Mouse (Mus musculus) left cerebral cortex, postnatal 25 days (tissue): ENCODE measurements around the gene Ctrb1. TPM values are rescaled to one million over a fixed set of nuclear protein-coding genes. Genes with fewer than 3 reads are reported as not detected.

Experiments used
- DNase-seq, 2 experiments: peaks; one replicate each; pipeline ENCODE4 v3.0.0; 2022; ENCODE audit warnings: low spot score in 2 of 2, mixed read lengths in 1 of 2
- intact Hi-C: fragments of 180-260 bp; cut with DNase I; formaldehyde crosslinking; loops from one replicate; pipeline ENCODE4 v1.15.1; 2025
- microRNA-seq, 2 experiments: library from miRNA; unstranded; fragments of <30 nt; microRNA quantifications; one replicate each; pipeline ENCODE4 v1.2.0; 2022
- total RNA-seq, 2 experiments: library from RNA; stranded (reverse); gene quantifications; 2 replicates each; pipeline ENCODE4 v1.2.3; 2021

Ctrb1 gene
- total RNA-seq, 2 experiments from 2014 or later, result not detected

DNA sequence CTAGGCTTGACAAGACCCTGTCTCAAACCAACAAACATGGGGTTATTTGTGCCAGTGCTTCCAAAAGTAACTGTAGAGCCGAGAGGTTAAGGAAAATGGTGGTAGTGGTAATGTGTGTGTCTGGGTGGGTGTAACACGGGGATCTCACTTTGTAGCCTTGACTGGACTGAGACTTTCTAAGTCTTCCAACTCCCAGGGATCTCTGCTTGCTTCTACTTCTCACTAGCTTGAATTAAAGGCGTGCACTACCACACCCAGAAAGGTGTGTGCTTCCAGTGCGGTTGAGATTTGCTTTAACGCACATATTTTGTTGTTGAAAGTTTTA is 47.9 kb downstream of the Ctrb1 start:
- intact Hi-C loops, result loop anchor here (5.0 kb wide), 1 partner anchor 106 kb away; the partner anchor contains the start of gene Znrf1
- no peak for DNase-seq

DNA sequence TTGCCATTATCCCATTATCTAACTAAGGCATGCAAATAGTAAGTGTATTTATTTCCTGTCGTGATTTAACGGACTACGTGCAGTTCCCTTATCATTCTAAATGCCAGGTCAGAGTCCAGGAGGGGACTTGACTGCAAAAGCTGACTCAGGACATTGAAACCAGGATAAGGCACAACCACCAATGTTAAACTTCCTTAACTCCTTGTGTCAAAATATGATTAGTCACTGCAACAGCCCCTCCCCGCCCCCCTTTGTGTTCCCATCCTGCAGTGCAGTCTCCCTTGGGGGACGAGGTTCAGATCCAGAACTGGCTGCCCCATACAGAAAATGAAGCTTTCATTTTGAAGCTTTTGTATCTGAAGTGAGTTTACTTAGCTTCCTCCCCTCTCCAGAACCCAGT is 48.3 kb downstream of the Ctrb1 start:
- DNase-seq, result no peak
- intact Hi-C loops, result loop anchor here (5.0 kb wide), 1 partner anchor 105 kb away; the partner anchor contains the start of gene Znrf1

DNA sequence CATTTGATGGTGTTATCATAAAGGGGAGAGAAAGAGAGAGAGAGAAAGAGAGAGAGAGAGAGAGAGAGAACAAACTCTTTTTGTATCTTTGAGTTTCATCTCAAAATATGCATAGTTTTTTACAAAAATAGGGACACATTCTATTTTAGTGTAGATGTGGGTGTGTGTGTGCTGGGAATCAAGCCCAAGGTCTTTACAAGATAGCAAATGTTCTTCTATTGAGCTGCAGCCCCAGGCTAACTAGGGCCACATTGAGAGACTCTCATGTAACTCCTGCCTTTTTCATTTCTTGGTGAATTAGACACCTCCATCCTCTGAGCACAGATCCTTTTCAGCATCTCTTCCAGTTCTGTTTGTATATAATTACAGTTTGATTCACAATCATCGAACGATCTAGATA is 49.7 kb downstream of the Ctrb1 start:
- intact Hi-C loops, result loop anchor here (5.0 kb wide), 1 partner anchor 104 kb away; the partner anchor contains the start of gene Znrf1
- peak in 1 of 2 experiments; percentile 66 for DNase-seq

DNA sequence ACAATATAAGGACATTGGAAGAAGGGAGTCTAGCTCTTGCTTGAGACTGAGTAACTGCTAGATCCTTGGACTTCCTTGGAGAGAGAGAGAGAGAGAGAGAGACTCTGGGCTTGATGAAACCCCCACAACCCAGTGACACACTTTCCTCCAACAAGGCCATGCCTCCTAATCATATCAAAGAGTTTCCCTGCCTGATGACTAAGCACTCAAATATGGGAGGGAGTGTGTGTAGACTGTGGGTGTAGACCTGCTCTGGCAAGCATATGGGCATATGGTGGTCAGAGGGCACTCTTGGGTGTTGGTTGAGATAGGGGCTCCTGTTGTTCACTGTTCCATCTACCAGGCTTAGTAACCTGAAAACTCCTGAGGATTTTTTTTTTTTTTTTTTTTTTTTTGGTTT is 52.7 kb downstream of the Ctrb1 start:
- DNase-seq, result no peak
- intact Hi-C loops, result no loop called here

Small RNAs within 50 kb of the gene (microRNA-seq; reads per million reads assigned to microRNA genes)
- gene Mir7076, result 0 reads per million in 2 experiments

Other genes starting within 250 kb of the Ctrb1 start
- gene Wdr59, start 168.9 kb downstream of the Ctrb1 start, total RNA-seq, result 10 to 100 TPM; 18.4 to 18.7 TPM
- gene Znrf1, start 154.9 kb downstream of the Ctrb1 start, total RNA-seq, result 100 to 1,000 TPM; 166 TPM
- 1 to 10 TPM; 6.8 to 7.7 TPM for gene Ldhd, start 60.6 kb downstream of the Ctrb1 start, total RNA-seq
- gene Zfp1, start 47.6 kb downstream of the Ctrb1 start, total RNA-seq, result 10 to 100 TPM; 20.0 to 20.9 TPM
- gene Bcar1, start 52.8 kb upstream of the Ctrb1 start, total RNA-seq, result 10 to 100 TPM; 50.6 to 51.7 TPM
- 10 to 100 TPM; 78.0 to 81.5 TPM for gene Cfdp1, start 163.3 kb upstream of the Ctrb1 start, total RNA-seq
- 1 to 10 TPM; 3.6 to 4.3 TPM for gene Tmem170, start 185.7 kb upstream of the Ctrb1 start, total RNA-seq
- gene Chst5, start 219.4 kb upstream of the Ctrb1 start, total RNA-seq, result under 1 TPM; 0.28 to 0.30 TPM
- 10 to 100 TPM; 12.0 to 13.0 TPM for gene Tmem231, start 242.9 kb upstream of the Ctrb1 start, total RNA-seq
- 100 to 1,000 TPM; 219 to 220 TPM for gene Gabarapl2, start 249.7 kb upstream of the Ctrb1 start, total RNA-seq